Mouse (Mus musculus) forebrain, embryonic 12.5 days (tissue): ENCODE data around the gene Mrpl42. TPM values are rescaled to one million over a fixed set of nuclear protein-coding genes. Genes with fewer than 3 reads are reported as not detected.
"Not testable (repeated sequence)": the region's sequence is repeated elsewhere in the genome, so short reads cannot be mapped to it uniquely, and the experiment has no call there.

ENCODE experiments used
- ATAC-seq: fragments of 200-750 bp; cut with Nextera tagmentation; 2 replicates; pipeline ENCODE4 v1.8.0; 2017; ENCODE audit warnings: moderate TSS enrichment; ENCODE audit not compliant: low FRiP score
- H3K27ac ChIP-seq: fragments of 300-500 bp; sonication (generic); 2 replicates; pipeline ENCODE4 v1.5.1; 2016; ENCODE audit warnings: mild to moderate bottlenecking
- H3K27me3 ChIP-seq: fragments of 300-500 bp; sonication (generic); 2 replicates; pipeline ENCODE4 v1.6.1; 2016; ENCODE audit warnings: mild to moderate bottlenecking
- H3K36me3 ChIP-seq: fragments of 300-500 bp; sonication (generic); replicated peaks from 2 replicates; pipeline ENCODE4 v1.6.1; 2016; ENCODE audit warnings: mild to moderate bottlenecking
- H3K4me1 ChIP-seq: fragments of 300-500 bp; sonication (generic); 2 replicates; pipeline ENCODE4 v1.6.1; 2016
- H3K4me2 ChIP-seq: fragments of 300-500 bp; sonication (generic); 2 replicates; pipeline ENCODE4 v1.6.1; 2016; ENCODE audit warnings: mild to moderate bottlenecking, moderate library complexity
- H3K4me3 ChIP-seq: fragments of 300-500 bp; sonication (generic); replicated peaks from 2 replicates; pipeline ENCODE4 v1.5.1; 2016; ENCODE audit warnings: mild to moderate bottlenecking
- H3K9ac ChIP-seq: fragments of 300-500 bp; sonication (generic); 2 replicates; pipeline ENCODE4 v1.6.1; 2016; ENCODE audit warnings: mild to moderate bottlenecking
- H3K9me3 ChIP-seq: fragments of 300-500 bp; sonication (generic); 2 replicates; pipeline ENCODE4 v1.6.1; 2016
- WGBS: fragments of 180-500 bp; shearing (Covaris S2); methylation state at CpG from one replicate; pipeline ENCODE4 v1.1.7; 2016; 5-methylcytosine and 5-hydroxymethylcytosine counted together
- polyA plus RNA-seq: library from polyadenylated mRNA; unstranded; fragments of >200 nt; fragmentation: Nextera tagmentation; extraction: Ambion mirVana; gene quantifications from 2 replicates; pipeline ENCODE4 v1.2.1, GENCODE M21; 2016

The Mrpl42 gene
- polyA plus RNA-seq = 297 and 314 TPM in 2 replicates

- peak; percentile 97 for ATAC-seq
- peak within 1 kb of the TSS; percentile 62 for H3K4me2 ChIP-seq
- peak within 1 kb of the TSS; percentile 76 for H3K4me3 ChIP-seq
- peak within 1 kb of the TSS; percentile 74 for H3K9ac ChIP-seq
- H3K36me3 ChIP-seq = peaks cover 11% of the 10 kb centered on the region
- no peaks in the 10 kb centered on the region for H3K9me3 ChIP-seq
- peak within 1 kb of the TSS; percentile 86 for H3K27ac ChIP-seq
- peaks cover 11% of the 10 kb centered on the region for H3K4me1 ChIP-seq
- WGBS = under 1% methylated on average over 35 of the region's 35 CpGs
- no peaks in the 10 kb centered on the region for H3K27me3 ChIP-seq
Measured at GRCm38 (mm10) chr10:95501463-95502081, at the start of gene Mrpl42. Gene Mrpl42, minus strand, starts transcription at chr10:95501940.

DNA sequence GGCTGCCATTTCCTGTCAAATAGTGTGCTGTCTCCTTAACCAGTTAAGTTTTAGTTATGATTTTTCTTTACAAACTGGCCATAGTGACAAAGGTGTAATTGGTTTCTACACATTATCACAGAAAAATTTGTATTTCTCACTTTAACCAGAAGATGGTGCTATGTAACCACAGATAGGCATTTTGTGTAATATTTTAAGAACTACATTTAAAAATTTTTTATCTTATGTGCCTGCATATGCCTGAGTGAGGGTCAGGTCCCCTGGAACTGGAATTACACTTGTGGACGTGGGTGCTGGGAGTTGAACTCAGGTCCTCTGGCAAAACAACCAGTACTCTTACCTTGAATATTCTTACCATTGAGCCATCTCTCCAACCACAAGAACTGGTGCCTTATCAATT is 48.8 kb upstream of the Mrpl42 start:
- ATAC-seq = no peak
- no peak overlapping the region for H3K9ac ChIP-seq
- H3K4me1 ChIP-seq = 0 out of 2 replicates have a peak, but pooled peaks cover 6% of the 10 kb centered on the region
- no peaks in the 10 kb centered on the region for H3K9me3 ChIP-seq
- H3K27ac ChIP-seq = no peak overlapping the region
- H3K27me3 ChIP-seq = no peaks in the 10 kb centered on the region
- H3K4me3 ChIP-seq = no peak overlapping the region
- H3K36me3 ChIP-seq = peaks cover 40% of the 10 kb centered on the region
- no peak overlapping the region for H3K4me2 ChIP-seq
- 76% methylated on average over 1 of the region's 1 CpGs for WGBS

GRCm38 (mm10) chr10:95549080-95549479 is 47.3 kb upstream of the Mrpl42 start:
- H3K4me3 ChIP-seq, ATAC-seq, H3K9ac ChIP-seq, H3K9me3 ChIP-seq, H3K27ac ChIP-seq, H3K4me1 ChIP-seq, H3K4me2 ChIP-seq, H3K27me3 ChIP-seq: not testable (repeated sequence)
- peaks cover 39% of the 10 kb centered on the region for H3K36me3 ChIP-seq
- 64% methylated on average over 5 of the region's 5 CpGs for WGBS

DNA sequence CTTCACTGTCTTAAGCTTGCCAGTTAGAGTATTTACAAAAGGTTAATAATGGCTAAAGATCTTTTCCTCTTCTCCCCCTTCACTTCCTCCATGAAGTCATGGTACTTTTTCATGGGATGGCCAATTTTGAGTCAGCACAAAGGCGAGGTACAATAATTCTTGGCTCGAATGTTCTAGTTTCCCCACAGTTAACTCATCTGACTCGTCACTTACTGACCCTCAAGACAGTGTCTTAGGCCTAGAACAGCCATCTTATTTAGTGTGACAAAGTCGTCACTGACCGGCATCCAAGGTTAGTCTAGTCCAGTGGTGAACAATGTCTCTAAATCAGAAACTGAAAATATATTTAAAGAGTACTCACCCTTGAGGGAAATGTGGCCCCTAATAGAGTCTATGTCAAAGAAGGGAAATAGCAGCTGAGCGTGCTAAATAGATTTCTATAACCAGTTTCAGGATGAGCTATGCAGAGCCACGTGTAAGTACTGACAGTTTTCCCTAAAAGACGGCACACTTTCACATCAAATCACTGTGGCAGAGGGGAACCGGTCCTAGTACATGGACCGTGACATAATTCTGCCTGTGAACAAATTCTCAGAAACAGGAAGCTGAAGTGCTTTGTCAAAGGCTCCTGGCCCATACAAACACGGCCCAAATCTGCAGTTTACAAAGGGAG is 46.5 kb upstream of the Mrpl42 start:
- ATAC-seq = no peak
- Histone ChIP-seq H3K4me2 (no peak overlapping the region), H3K9ac (no peak overlapping the region), H3K4me1 (no peaks in the 10 kb centered on the region), H3K9me3 (no peaks in the 10 kb centered on the region), H3K36me3 (peaks cover 41% of the 10 kb centered on the region), H3K27me3 (no peaks in the 10 kb centered on the region), H3K27ac (no peak overlapping the region), H3K4me3 (no peak overlapping the region)
- WGBS = 87% methylated on average over 11 of the region's 11 CpGs

DNA sequence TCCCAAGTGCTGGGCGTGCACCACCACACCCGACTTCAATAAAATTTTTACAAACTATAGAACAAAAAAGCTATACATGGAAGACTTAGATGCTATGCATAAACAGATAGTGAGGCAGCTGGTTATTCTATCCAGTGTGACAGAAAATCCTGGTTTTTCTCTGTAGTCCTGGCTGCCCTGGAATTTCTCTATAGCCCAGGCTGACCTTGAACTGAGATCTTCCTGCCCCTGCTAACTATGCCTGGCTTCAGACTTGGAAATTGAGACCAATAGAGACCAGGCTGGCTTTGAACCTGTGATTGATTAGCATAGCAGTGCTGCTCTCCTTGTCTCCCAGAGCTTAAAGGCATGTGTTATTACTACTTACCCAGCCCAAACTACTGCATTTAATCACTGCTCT is 44.4 kb upstream of the Mrpl42 start:
- H3K4me2 ChIP-seq = no peak overlapping the region
- no peak for ATAC-seq
- no peaks in the 10 kb centered on the region for H3K4me1 ChIP-seq
- H3K36me3 ChIP-seq = peaks cover 44% of the 10 kb centered on the region
- no peak overlapping the region for H3K4me3 ChIP-seq
- H3K9ac ChIP-seq = no peak overlapping the region
- H3K27ac ChIP-seq = no peak overlapping the region
- no peaks in the 10 kb centered on the region for H3K9me3 ChIP-seq
- H3K27me3 ChIP-seq = no peaks in the 10 kb centered on the region
- WGBS = 95% methylated on average over 2 of the region's 2 CpGs

- no peaks in the 10 kb centered on the region for H3K4me1 ChIP-seq
- no peaks in the 10 kb centered on the region for H3K27me3 ChIP-seq
- no peak overlapping the region for H3K4me3 ChIP-seq
- no peak for ATAC-seq
- WGBS = 83% methylated on average over 4 of the region's 4 CpGs
- no peaks in the 10 kb centered on the region for H3K9me3 ChIP-seq
- no peak overlapping the region for H3K9ac ChIP-seq
- peaks cover 38% of the 10 kb centered on the region for H3K36me3 ChIP-seq
- no peak overlapping the region for H3K4me2 ChIP-seq
- no peak overlapping the region for H3K27ac ChIP-seq
Measured at GRCm38 (mm10) chr10:95545051-95545450, 43.3 kb upstream of the Mrpl42 start.

- H3K4me2 ChIP-seq = no peak overlapping the region
- 70% methylated on average over 2 of the region's 2 CpGs for WGBS
- no peak overlapping the region for H3K27ac ChIP-seq
- H3K9me3 ChIP-seq = no peaks in the 10 kb centered on the region
- no peaks in the 10 kb centered on the region for H3K4me1 ChIP-seq
- no peak overlapping the region for H3K4me3 ChIP-seq
- no peak for ATAC-seq
- no peak overlapping the region for H3K9ac ChIP-seq
- no peaks in the 10 kb centered on the region for H3K27me3 ChIP-seq
- peaks cover 34% of the 10 kb centered on the region for H3K36me3 ChIP-seq
Measured at GRCm38 (mm10) chr10:95544651-95545050, 42.9 kb upstream of the Mrpl42 start.

DNA sequence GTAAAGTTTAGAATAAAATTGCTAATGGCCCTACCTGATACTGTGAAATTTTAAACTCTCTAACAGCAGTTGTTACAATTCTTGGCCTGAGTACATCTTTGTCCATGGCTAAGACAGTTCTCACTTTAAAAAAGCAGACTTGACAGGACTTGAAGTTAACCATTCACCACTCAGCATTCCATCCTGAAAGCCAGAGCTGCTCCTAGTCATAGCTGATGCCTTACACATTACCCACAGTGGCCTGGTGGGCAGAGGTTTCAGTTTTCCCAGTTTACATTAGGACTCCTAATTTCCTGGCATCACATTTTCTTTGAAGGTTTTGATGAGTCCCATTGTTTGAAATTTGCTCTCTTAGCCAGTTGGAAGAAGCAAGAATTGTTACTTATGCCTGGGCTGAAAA is 42.3 kb upstream of the Mrpl42 start:
- no peak for ATAC-seq
- Histone ChIP-seq H3K9me3 (no peaks in the 10 kb centered on the region), H3K4me2 (no peak overlapping the region), H3K36me3 (peaks cover 28% of the 10 kb centered on the region), H3K27ac (no peak overlapping the region), H3K27me3 (no peaks in the 10 kb centered on the region), H3K9ac (no peak overlapping the region), H3K4me3 (no peak overlapping the region), H3K4me1 (no peaks in the 10 kb centered on the region)

DNA sequence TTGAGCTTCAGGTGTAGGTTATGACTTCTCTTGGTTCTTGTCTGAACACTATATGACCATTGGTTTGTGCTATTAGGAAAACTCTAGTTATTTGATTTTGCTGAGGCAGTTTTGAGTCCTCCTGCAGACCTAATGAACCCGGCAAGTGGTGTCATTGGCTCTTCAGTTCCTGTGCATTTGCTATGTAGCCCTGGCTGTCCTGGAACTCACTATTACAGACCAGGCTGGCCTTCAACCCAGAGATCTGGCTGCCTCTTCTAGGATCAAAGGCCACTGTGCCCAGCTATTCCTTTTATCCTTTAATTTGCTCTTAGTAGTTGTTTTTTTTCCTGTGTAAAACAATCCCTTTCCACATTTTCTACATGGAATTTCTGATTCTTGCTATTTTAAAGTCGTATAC is 41.6 kb upstream of the Mrpl42 start:
- WGBS = 89% methylated on average over 2 of the region's 2 CpGs
- Histone ChIP-seq H3K4me2 (no peak overlapping the region), H3K27ac (no peak overlapping the region), H3K4me3 (no peak overlapping the region), H3K9ac (no peak overlapping the region), H3K27me3 (no peaks in the 10 kb centered on the region), H3K4me1 (no peaks in the 10 kb centered on the region), H3K9me3 (no peaks in the 10 kb centered on the region), H3K36me3 (peaks cover 26% of the 10 kb centered on the region)
- no peak for ATAC-seq

GRCm38 (mm10) chr10:95542916-95543315 is 41.2 kb upstream of the Mrpl42 start:
- WGBS = 95% methylated on average over 4 of the region's 4 CpGs
- Histone ChIP-seq H3K27me3 (no peaks in the 10 kb centered on the region), H3K27ac (no peak overlapping the region), H3K4me2 (no peak overlapping the region), H3K9me3 (no peaks in the 10 kb centered on the region), H3K36me3 (peaks cover 22% of the 10 kb centered on the region), H3K9ac (no peak overlapping the region), H3K4me1 (no peaks in the 10 kb centered on the region), H3K4me3 (no peak overlapping the region)
- no peak for ATAC-seq

- H3K4me3 ChIP-seq = no peak overlapping the region
- ATAC-seq = no peak
- H3K4me2 ChIP-seq = no peak overlapping the region
- no peaks in the 10 kb centered on the region for H3K9me3 ChIP-seq
- no peak overlapping the region for H3K9ac ChIP-seq
- 93% methylated on average over 3 of the region's 3 CpGs for WGBS
- H3K27ac ChIP-seq = no peak overlapping the region
- peaks cover 8% of the 10 kb centered on the region for H3K36me3 ChIP-seq
- no peaks in the 10 kb centered on the region for H3K27me3 ChIP-seq
- no peaks in the 10 kb centered on the region for H3K4me1 ChIP-seq
Measured at GRCm38 (mm10) chr10:95539841-95540240, 38.1 kb upstream of the Mrpl42 start.

- no peak overlapping the region for H3K4me3 ChIP-seq
- no peak overlapping the region for H3K9ac ChIP-seq
- peaks cover 5% of the 10 kb centered on the region; the same call in 1 of the 2 replicates for H3K36me3 ChIP-seq
- no peaks in the 10 kb centered on the region for H3K27me3 ChIP-seq
- H3K27ac ChIP-seq = no peak overlapping the region
- H3K4me2 ChIP-seq = no peak overlapping the region
- no peaks in the 10 kb centered on the region for H3K4me1 ChIP-seq
- no peak for ATAC-seq
- 92% methylated on average over 3 of the region's 3 CpGs for WGBS
- no peaks in the 10 kb centered on the region for H3K9me3 ChIP-seq
Measured at GRCm38 (mm10) chr10:95539260-95539659, 37.5 kb upstream of the Mrpl42 start.

DNA sequence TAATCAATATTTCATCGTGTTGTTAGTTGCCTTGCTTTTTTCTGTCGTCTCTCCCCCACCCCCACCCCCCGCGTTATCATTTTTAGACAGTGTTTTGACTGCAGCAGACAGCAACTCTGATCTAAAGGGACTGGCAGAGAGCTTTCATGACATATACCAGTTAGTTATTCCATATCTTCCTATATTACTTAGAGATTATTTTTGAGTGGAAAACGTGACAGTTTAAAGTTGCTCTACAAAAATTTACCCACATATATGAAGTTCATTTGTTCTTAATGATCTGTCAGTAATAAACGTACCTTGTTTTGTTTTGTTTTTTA is 34.4 kb upstream of the Mrpl42 start:
- Histone ChIP-seq H3K9me3 (no peaks in the 10 kb centered on the region), H3K4me3 (no peak overlapping the region), H3K27me3 (no peaks in the 10 kb centered on the region), H3K36me3 (no peaks in the 10 kb centered on the region), H3K27ac (no peak overlapping the region), H3K4me1 (0 out of 2 replicates have a peak, but pooled peaks cover 2% of the 10 kb centered on the region), H3K4me2 (no peak overlapping the region), H3K9ac (no peak overlapping the region)
- no peak for ATAC-seq
- 93% methylated on average over 6 of the region's 6 CpGs for WGBS
